Mouse (Mus musculus) hindbrain, embryonic 12.5 days (tissue): ENCODE data around the gene Prkcg. TPM values are rescaled to one million over a fixed set of nuclear protein-coding genes. Genes with fewer than 3 reads are reported as not detected.
"Not testable (repeated sequence)": the region's sequence is repeated elsewhere in the genome, so short reads cannot be mapped to it uniquely, and the experiment has no call there.

Experiments used
- ATAC-seq: fragments of 200-750 bp; cut with Nextera tagmentation; 2 replicates; pipeline ENCODE4 v1.8.0; 2017; ENCODE audit warnings: moderate TSS enrichment; ENCODE audit not compliant: low FRiP score
- H3K27ac ChIP-seq: fragments of 300-500 bp; sonication (generic); 2 replicates; pipeline ENCODE4 v1.5.1; 2016; ENCODE audit warnings: mild to moderate bottlenecking
- H3K27me3 ChIP-seq: fragments of 300-500 bp; sonication (generic); 2 replicates; pipeline ENCODE4 v1.6.1; 2016; ENCODE audit warnings: mild to moderate bottlenecking
- H3K36me3 ChIP-seq: fragments of 300-500 bp; sonication (generic); 2 replicates; pipeline ENCODE4 v1.6.1; 2016; ENCODE audit warnings: mild to moderate bottlenecking
- H3K4me1 ChIP-seq: fragments of 300-500 bp; sonication (generic); 2 replicates; pipeline ENCODE4 v1.6.1; 2016
- H3K4me2 ChIP-seq: fragments of 300-500 bp; sonication (generic); replicated peaks from 2 replicates; pipeline ENCODE4 v1.6.1; 2016; ENCODE audit warnings: mild to moderate bottlenecking
- H3K4me3 ChIP-seq: fragments of 300-500 bp; sonication (generic); 2 replicates; pipeline ENCODE4 v1.5.1; 2016; ENCODE audit warnings: mild to moderate bottlenecking
- H3K9ac ChIP-seq: fragments of 300-500 bp; sonication (generic); 2 replicates; pipeline ENCODE4 v1.6.1; 2016; ENCODE audit warnings: mild to moderate bottlenecking, moderate library complexity
- H3K9me3 ChIP-seq: fragments of 300-500 bp; sonication (generic); replicated peaks from 2 replicates; pipeline ENCODE4 v1.6.1; 2016; ENCODE audit warnings: mild to moderate bottlenecking
- whole genome bisulfite sequencing: fragments of 180-500 bp; shearing (Covaris S2); methylation state at CpG from one replicate; pipeline ENCODE4 v1.1.7; 2016; 5-methylcytosine and 5-hydroxymethylcytosine counted together
- polyA plus RNA-seq: library from polyadenylated mRNA; unstranded; fragments of >200 nt; fragmentation: Nextera tagmentation; extraction: Ambion mirVana; gene quantifications from 2 replicates; pipeline ENCODE4 v1.2.1, GENCODE M21; 2016

Gene Prkcg
- polyA plus RNA-seq, 1 experiment from 2014 or later, result 0.39 TPM

GRCm38 (mm10) chr7:3276781-3277180 is 12.2 kb upstream of the Prkcg start:
- not testable (repeated sequence) for ATAC-seq, H3K36me3 ChIP-seq, H3K4me2 ChIP-seq, H3K27me3 ChIP-seq, H3K4me3 ChIP-seq, H3K9ac ChIP-seq, H3K27ac ChIP-seq, H3K4me1 ChIP-seq, H3K9me3 ChIP-seq
- 52% methylated on average over 4 of the region's 4 CpGs for WGBS

- ATAC-seq, result no peak
- Histone ChIP-seq H3K4me1 (0 out of 2 replicates have a peak, but pooled peaks cover 2% of the 10 kb centered on the region), H3K36me3 (no peaks in the 10 kb centered on the region), H3K4me3 (no peak overlapping the region), H3K27me3 (no peaks in the 10 kb centered on the region), H3K4me2 (no peak overlapping the region), H3K9ac (no peak overlapping the region), H3K9me3 (no peaks in the 10 kb centered on the region), H3K27ac (no peak overlapping the region)
- 72% methylated on average over 5 of the region's 5 CpGs for WGBS
Observed at GRCm38 (mm10) chr7:3280080-3280653, 8.8 kb upstream of the Prkcg start.

GRCm38 (mm10) chr7:3280654-3281153 is 8.3 kb upstream of the Prkcg start:
- no peaks in the 10 kb centered on the region for H3K36me3 ChIP-seq
- no peaks in the 10 kb centered on the region for H3K9me3 ChIP-seq
- H3K27me3 ChIP-seq, result no peaks in the 10 kb centered on the region
- no peak overlapping the region for H3K4me2 ChIP-seq
- no peak overlapping the region for H3K9ac ChIP-seq
- H3K4me3 ChIP-seq, result no peak overlapping the region
- no peak overlapping the region for H3K27ac ChIP-seq
- H3K4me1 ChIP-seq, result 0 out of 2 replicates have a peak, but pooled peaks cover 2% of the 10 kb centered on the region
- no peak for ATAC-seq
- WGBS, result 59% methylated on average over 8 of the region's 8 CpGs

- Histone ChIP-seq H3K27ac (no peak overlapping the region), H3K9me3 (no peaks in the 10 kb centered on the region), H3K4me3 (no peak overlapping the region), H3K4me1 (0 out of 2 replicates have a peak, but pooled peaks cover 2% of the 10 kb centered on the region), H3K36me3 (no peaks in the 10 kb centered on the region), H3K27me3 (no peaks in the 10 kb centered on the region), H3K4me2 (no peak overlapping the region), H3K9ac (no peak overlapping the region)
- no peak for ATAC-seq
- 85% methylated on average over 6 of the region's 6 CpGs for WGBS
Observed at GRCm38 (mm10) chr7:3281741-3282140, 7.2 kb upstream of the Prkcg start.

GRCm38 (mm10) chr7:3283081-3283875 is 5.7 kb upstream of the Prkcg start:
- H3K27ac ChIP-seq, result no peak overlapping the region
- no peaks in the 10 kb centered on the region for H3K27me3 ChIP-seq
- WGBS, result 88% methylated on average over 11 of the region's 11 CpGs
- H3K9me3 ChIP-seq, result no peaks in the 10 kb centered on the region
- H3K4me2 ChIP-seq, result no peak overlapping the region
- no peaks in the 10 kb centered on the region for H3K36me3 ChIP-seq
- ATAC-seq, result no peak
- no peaks in the 10 kb centered on the region for H3K4me1 ChIP-seq
- H3K4me3 ChIP-seq, result no peak overlapping the region
- no peak overlapping the region for H3K9ac ChIP-seq

- Histone ChIP-seq H3K36me3 (no peaks in the 10 kb centered on the region), H3K9ac (no peak overlapping the region), H3K27ac (no peak overlapping the region), H3K4me2 (no peak overlapping the region), H3K4me3 (no peak overlapping the region), H3K4me1 (no peaks in the 10 kb centered on the region), H3K9me3 (no peaks in the 10 kb centered on the region), H3K27me3 (no peaks in the 10 kb centered on the region)
- WGBS, result 86% methylated on average over 10 of the region's 10 CpGs
- no peak for ATAC-seq
Observed at GRCm38 (mm10) chr7:3284604-3285003, 4.4 kb upstream of the Prkcg start.

- Histone ChIP-seq H3K36me3 (no peaks in the 10 kb centered on the region), H3K9ac (no peak overlapping the region), H3K9me3 (no peaks in the 10 kb centered on the region), H3K4me1 (peaks cover 11% of the 10 kb centered on the region), H3K4me2 (no peak overlapping the region), H3K4me3 (no peak overlapping the region), H3K27ac (no peak overlapping the region), H3K27me3 (no peaks in the 10 kb centered on the region)
- ATAC-seq, result no peak
- 87% methylated on average over 5 of the region's 5 CpGs for WGBS
Observed at GRCm38 (mm10) chr7:3286036-3286435, 2.9 kb upstream of the Prkcg start.

- Histone ChIP-seq H3K27ac (no peak overlapping the region), H3K36me3 (no peaks in the 10 kb centered on the region), H3K9me3 (no peaks in the 10 kb centered on the region), H3K4me2 (no peak overlapping the region), H3K4me1 (peaks cover 16% of the 10 kb centered on the region), H3K27me3 (no peaks in the 10 kb centered on the region), H3K4me3 (no peak overlapping the region), H3K9ac (no peak overlapping the region)
- ATAC-seq, result no peak
- WGBS, result 52% methylated on average over 7 of the region's 7 CpGs
Observed at GRCm38 (mm10) chr7:3287186-3287585, 1.8 kb upstream of the Prkcg start.

- no peaks in the 10 kb centered on the region for H3K27me3 ChIP-seq
- ATAC-seq, result peak; percentile 93
- peak overlapping the region; percentile 66 for H3K4me2 ChIP-seq
- H3K4me3 ChIP-seq, result peak overlapping the region; percentile 45
- peaks cover 21% of the 10 kb centered on the region for H3K4me1 ChIP-seq
- no peaks in the 10 kb centered on the region for H3K9me3 ChIP-seq
- WGBS, result under 1% methylated on average over 18 of the region's 18 CpGs
- H3K27ac ChIP-seq, result peak overlapping the region; percentile 82
- H3K36me3 ChIP-seq, result peaks cover 8% of the 10 kb centered on the region; the same call in 1 of the 2 replicates
- peak overlapping the region; percentile 68 for H3K9ac ChIP-seq
Observed at GRCm38 (mm10) chr7:3290257-3291033, 1.5 kb downstream of the Prkcg start.

GRCm38 (mm10) chr7:3291197-3291596 is 2.2 kb downstream of the Prkcg start:
- no peak overlapping the region for H3K27ac ChIP-seq
- peak; percentile 3; the same call in 1 of the 2 replicates for ATAC-seq
- H3K4me3 ChIP-seq, result peak overlapping the region; percentile 45
- WGBS, result 33% methylated on average over 6 of the region's 6 CpGs
- H3K36me3 ChIP-seq, result peaks cover 13% of the 10 kb centered on the region; the same call in 1 of the 2 replicates
- no peaks in the 10 kb centered on the region for H3K27me3 ChIP-seq
- no peaks in the 10 kb centered on the region for H3K9me3 ChIP-seq
- H3K4me2 ChIP-seq, result peak overlapping the region; percentile 66
- peaks cover 21% of the 10 kb centered on the region for H3K4me1 ChIP-seq
- 0 out of 2 replicates have a peak overlapping the region, but pooled peaks have one; percentile 68 for H3K9ac ChIP-seq

GRCm38 (mm10) chr7:3291764-3292163 is 2.8 kb downstream of the Prkcg start:
- 72% methylated on average over 3 of the region's 3 CpGs for WGBS
- peaks cover 21% of the 10 kb centered on the region for H3K4me1 ChIP-seq
- peaks cover 18% of the 10 kb centered on the region for H3K36me3 ChIP-seq
- no peaks in the 10 kb centered on the region for H3K27me3 ChIP-seq
- H3K27ac ChIP-seq, result no peak overlapping the region
- H3K4me3 ChIP-seq, result 0 out of 2 replicates have a peak overlapping the region, but pooled peaks have one; percentile 45
- no peak overlapping the region for H3K9ac ChIP-seq
- ATAC-seq, result no peak
- peak overlapping the region; percentile 66 for H3K4me2 ChIP-seq
- H3K9me3 ChIP-seq, result no peaks in the 10 kb centered on the region

GRCm38 (mm10) chr7:3292271-3292670 is 3.3 kb downstream of the Prkcg start:
- not testable (repeated sequence) for H3K27me3 ChIP-seq, H3K9me3 ChIP-seq, H3K4me3 ChIP-seq, H3K27ac ChIP-seq, H3K9ac ChIP-seq, ATAC-seq
- Histone ChIP-seq H3K4me1 (peaks cover 21% of the 10 kb centered on the region), H3K36me3 (peaks cover 23% of the 10 kb centered on the region), H3K4me2 (peak overlapping the region; percentile 66)
- 73% methylated on average over 12 of the region's 12 CpGs for WGBS
